Mouse (Mus musculus) kidney, adult 18-20 months (tissue): ENCODE measurements at regions not wholly inside any gene's neighbourhood (a gene's known extent, or its start where the extent isn't known, plus 50 kb on each side); places are given as distances from the start of the nearest gene placed in this dataset.
A peak's percentile ranks its signal among the peaks of the same experiment; 100 is the strongest.

Experiments used
- DNase-seq: peaks from one replicate; pipeline ENCODE4 v3.0.0; 2021

- DNase-seq, result no peak
These were observed 144.2 kb upstream of the Dkk2 start for GRCm38 (mm10) chr3:131940896-131941295.

GRCm38 (mm10) chr3:131941961-131942753 is 142.9 kb upstream of the Dkk2 start:
- peak; percentile 25 for DNase-seq

GRCm38 (mm10) chr3:131943436-131943835 is 141.7 kb upstream of the Dkk2 start:
- DNase-seq, result no peak

DNA sequence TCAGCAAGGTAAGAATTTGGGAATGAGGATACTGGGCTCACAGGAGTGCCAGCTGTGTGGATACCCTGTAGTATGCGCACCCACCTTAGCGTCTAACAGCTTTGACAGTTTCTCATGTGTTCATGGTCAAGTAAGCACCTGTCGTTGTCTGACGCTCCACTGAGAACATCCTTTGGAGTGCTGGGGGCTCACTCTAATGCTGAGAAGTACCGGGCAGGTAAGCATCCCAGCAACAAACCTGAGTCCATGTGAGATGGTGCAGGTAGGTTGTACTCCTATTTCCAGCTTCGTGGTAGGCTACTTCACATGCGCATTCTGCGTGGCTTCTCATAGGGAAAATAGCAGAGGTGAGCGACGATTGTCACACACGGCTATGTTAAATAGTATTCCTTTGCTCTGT is 129.3 kb upstream of the Dkk2 start:
- DNase-seq, result no peak

DNA sequence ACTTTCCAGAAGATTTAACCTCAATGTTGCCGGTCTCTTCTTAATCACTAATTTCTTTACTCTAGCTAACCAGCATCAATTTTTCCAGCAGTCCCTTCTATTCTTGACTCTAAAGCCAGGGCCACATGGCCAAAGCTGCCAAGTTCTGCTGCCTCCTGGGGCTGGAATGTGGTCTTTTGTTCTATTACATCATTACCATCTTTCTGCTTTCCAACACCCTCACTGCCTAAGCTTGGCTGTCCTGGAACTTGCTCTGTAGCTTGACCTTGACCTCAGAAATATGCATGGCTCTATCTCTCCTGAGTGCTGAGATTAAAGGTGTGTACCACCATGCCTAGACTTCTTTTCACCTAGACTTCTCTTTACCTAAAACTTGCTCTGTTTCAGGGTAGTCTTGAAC is 124.5 kb upstream of the Dkk2 start:
- DNase-seq, result no peak

DNA sequence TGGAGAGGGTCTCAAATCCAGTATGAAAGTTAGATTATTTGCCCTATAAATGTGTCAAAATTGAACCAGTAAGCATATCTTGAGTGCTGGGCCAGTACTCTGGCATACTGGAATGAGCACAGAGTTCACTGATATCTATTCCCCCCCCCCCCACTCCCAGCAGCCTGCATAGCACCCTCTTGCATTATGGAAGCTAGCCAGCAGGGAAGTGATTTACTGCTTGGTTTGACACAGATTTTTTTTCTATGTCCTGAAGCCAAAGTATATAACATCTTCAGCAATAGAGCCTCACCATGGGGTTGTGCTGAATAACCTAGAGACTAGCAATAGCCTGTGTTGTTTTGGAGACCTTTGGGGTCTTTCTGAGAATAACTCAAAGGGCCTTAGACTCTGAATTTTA is 123.5 kb upstream of the Dkk2 start:
- DNase-seq, result no peak

GRCm38 (mm10) chr3:131962870-131963269 is 122.2 kb upstream of the Dkk2 start:
- DNase-seq, result no peak

DNA sequence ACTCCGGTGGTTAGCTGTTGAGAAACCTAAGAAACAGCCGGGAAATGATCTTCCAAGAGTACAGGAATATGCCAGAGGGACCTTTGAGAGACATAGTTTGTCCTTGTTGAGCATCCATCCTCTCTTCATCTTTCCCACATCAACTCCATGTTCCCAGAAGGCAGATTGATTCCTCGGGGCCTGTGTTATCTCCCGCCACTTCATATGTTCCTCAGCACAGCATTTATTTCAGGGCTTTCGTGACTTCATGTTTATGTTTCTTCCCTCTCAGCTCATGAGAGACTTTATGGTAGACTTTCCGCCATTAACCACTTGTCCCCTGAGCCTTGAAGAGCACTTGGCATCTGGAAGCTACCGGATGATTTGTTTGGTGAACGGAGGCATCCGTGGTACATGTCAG is 120.1 kb upstream of the Dkk2 start:
- no peak for DNase-seq

DNA sequence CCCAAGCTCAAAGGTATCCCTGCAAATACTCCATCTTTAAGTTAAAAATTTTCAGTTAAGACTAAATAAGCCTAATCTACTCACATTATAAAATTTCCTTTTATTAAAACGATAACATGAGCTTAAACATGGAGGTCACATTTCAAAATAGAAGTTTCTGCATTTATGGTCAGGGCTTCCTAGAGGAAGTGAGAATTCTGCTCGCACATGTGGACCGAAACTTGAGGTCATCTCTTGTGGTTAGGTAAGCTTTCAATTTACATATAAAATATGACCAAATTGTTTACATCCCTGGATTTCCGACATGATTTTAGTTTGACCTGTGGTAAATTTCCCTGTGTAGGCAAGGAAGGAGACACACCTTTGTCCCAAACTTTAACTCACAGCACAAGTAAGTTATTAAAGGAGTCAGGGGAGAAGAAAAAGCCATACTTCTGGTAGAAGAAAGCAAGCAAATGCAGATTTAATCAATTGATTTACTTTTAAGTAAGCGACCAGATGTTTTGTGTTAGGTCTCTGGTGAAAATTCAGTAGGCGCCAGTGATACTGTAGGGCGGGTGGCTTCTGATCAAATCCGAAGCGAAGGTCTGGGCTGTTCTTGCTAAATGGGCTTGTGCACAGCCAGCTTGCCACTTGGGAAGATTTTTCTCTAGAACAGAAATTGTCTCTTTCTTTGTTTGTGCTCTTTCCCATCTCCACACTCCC is 119.5 kb upstream of the Dkk2 start:
- DNase-seq, result no peak

DNA sequence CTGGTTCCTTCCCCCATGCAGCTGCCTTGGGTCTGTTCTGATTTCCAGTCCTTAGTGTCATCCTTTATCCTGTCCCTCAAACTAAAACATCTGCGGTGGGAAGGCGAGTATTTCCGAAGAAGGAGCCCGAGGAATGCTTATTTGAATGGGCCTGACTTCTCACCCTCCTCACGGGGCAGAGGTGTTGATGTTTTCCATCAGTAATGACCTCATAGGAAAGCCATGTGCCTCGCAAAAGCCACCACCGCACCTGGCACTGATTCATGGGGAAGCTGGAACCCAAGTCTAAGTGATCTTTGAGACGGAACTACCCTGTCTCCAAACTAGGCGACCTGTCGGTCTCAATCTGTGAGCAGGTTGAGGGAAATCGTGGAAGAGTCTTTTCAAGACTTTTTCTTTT is 117.8 kb upstream of the Dkk2 start:
- no peak for DNase-seq

GRCm38 (mm10) chr3:131970827-131971226 is 114.3 kb upstream of the Dkk2 start:
- no peak for DNase-seq

DNA sequence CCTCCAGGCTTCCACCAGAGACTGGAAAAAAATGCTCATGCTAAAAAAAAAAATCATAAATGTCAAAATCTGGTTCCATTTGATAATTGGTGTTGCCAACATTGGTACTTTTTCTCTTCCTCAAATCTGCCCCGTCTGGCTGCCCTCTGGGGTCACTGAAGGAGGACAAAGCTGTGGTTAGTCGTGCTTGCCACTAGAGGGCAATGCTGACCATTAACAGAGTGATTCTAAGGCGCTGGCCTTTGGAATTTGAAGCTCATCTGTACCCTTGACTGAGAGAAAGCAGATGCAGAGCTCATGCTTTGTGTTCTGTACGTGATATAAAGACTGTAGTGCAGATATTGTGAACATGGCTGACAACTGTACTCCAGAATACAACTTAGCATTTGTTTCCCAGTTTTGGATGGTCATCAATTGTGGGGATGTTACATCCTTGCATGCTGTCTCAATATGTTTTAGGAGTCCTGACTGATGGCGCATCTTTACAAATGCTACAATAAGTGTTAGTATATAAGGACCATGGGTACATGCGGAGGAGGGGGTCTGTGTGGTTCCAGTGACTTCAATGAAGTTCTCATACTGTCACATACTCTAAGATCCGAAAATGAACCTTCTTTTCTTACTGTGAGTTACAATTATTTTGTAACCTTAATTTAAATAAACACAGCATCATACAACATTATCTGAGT is 109.0 kb upstream of the Dkk2 start:
- peak; percentile 49 for DNase-seq

- DNase-seq, result no peak
These were observed 101.8 kb upstream of the Dkk2 start for GRCm38 (mm10) chr3:131983292-131983691.

GRCm38 (mm10) chr3:131998838-131999613 is 86.1 kb upstream of the Dkk2 start:
- no peak for DNase-seq

DNA sequence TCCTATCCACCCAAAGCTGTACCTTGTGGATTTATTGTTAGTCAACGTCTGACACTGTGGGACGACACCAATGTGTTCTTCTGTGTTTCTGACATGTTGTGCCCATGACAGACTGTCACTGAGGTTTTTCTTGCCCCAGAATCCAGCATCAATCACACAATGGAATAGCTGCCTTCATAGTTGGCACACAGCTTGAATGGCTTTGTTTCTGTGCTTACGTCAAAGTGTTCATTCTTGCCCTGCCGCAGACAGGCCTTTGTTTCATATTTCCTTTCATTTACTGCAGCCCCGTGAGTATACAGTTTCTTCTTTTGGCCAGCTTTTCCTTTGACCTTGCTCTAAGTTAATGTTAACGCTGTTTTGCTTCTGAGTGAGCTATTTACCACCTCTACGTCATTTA is 78.9 kb upstream of the Dkk2 start:
- DNase-seq, result peak; percentile 4

GRCm38 (mm10) chr3:132006912-132007311 is 78.2 kb upstream of the Dkk2 start:
- DNase-seq, result no peak

- DNase-seq, result no peak
These were observed 77.7 kb upstream of the Dkk2 start for GRCm38 (mm10) chr3:132007356-132007755.

DNA sequence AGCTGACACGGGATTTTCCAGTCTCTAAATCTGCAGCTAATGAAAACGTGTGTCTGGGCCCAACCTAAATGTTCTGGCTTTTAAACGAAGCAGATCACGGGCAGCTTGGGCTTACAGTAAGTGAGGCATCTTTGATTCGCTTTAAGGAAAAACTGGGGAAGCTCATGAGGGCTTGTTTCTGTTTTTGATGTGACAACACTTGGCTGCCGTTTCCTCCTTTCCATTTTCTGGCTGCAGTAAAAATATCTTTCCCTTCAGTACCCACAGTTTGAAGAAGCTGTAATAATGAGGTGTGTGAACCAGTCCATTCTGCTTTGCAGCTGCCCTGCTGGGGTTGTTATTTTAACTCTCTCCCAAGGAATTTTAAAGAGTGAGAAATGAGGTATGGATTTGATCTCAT is 69.9 kb upstream of the Dkk2 start:
- no peak for DNase-seq

DNA sequence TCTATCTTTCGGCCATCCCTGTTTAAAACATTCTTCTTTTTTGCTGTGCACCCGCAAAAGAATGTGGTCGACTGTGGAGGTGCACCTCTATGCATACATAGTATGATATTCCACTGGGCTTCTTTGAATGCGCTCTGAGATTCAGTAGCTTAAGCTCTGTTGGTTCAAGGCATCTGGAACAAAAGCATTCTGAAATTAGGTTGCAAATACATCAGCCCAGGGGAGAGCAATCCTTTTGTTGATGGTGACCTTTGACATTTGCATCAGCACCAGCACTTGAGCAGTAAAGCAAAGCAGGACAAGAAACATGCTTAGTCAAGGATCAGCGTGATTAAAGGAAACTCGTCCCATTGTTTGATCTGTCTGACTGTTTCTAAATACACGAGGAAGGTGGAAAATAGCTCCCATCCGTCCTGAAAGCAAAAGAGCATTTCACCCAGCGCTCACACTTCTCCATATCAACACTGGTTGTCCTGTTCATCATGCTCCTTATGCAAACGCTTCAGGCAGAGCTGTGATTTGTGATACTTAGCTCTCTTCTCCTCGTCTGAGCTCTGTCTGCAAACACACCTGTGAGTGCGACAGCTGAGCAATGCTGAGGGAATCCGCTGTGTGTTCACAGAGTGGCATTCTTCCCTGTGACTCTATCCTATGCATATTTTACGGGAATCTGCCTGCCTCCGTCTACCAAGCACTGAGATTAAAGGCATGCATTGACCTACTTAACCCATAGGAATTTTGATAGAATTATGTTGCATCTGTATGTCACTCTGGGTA is 67.4 kb upstream of the Dkk2 start:
- no peak for DNase-seq

GRCm38 (mm10) chr3:132018505-132018904 is 66.6 kb upstream of the Dkk2 start:
- DNase-seq, result no peak

DNA sequence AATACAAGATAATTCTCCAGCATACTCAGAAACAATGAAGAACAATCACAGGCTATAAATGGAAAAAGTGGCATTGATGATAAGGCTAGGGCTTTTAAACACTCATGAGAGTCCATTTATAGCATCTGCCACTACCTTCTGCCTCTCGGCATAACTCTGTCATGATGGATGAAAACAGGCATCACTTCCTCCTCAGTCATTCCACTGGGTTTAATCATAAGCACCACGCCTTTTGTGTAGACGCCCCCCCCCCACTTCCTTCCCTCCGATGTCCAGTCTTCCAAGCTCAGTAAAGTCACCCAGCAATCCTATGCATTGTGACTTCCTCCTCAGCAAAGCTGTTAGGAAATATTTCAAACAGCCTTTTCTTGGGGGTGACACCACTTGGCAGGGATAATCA is 63.1 kb upstream of the Dkk2 start:
- no peak for DNase-seq

- no peak for DNase-seq
These were observed 61.8 kb upstream of the Dkk2 start for GRCm38 (mm10) chr3:132023342-132023741.
